Mouse (Mus musculus): ENCODE results near the gene Tmpo.
"Not testable (repeated sequence)": the region's sequence is repeated elsewhere in the genome, so short reads cannot be mapped to it uniquely, and the experiment has no call there.

Gene Tmpo

DNA sequence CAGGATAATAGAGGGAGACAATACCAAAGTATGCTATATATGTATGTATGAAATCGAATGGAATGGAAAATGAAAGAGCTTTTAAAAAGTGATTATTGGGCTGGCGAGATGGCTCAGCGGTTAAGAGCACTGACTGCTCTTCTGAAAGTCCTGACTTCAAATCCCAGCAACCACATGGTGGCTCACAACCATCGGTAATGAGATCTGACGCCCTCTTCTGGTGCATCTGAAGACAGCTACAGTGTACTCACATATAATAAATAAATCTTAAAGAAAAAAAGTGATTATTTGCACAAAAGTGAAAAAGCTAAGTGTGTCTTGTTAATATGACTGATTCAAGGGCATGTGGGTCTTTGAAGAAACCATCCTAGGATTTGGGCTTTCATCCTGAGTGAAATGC lies 3.8 kb upstream of the Tmpo start:
- not testable (repeated sequence) for DNase-seq (ENCODE audit: low spot score)

DNA sequence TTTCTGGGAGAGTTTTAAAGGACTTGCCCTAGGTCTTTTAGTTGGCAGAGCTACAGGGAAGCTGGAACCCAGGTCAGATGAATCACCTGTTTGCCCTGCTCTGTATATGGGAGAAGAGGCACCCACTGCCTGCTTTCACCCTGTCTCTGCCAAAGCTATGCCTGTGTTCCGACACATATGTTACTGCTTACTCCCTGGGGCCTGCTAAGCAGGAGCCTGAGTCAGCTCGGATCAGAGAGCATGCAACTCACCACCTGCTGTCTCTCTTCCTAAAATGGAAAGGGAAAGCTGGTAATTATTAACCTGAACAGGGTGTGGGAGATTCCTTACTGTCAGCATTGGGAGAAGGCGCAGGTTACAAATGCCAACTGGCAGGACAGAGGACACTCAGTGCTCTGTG lies 2.2 kb upstream of the Tmpo start:
- DNase-seq (ENCODE audit: low spot score) = no peak

DNA sequence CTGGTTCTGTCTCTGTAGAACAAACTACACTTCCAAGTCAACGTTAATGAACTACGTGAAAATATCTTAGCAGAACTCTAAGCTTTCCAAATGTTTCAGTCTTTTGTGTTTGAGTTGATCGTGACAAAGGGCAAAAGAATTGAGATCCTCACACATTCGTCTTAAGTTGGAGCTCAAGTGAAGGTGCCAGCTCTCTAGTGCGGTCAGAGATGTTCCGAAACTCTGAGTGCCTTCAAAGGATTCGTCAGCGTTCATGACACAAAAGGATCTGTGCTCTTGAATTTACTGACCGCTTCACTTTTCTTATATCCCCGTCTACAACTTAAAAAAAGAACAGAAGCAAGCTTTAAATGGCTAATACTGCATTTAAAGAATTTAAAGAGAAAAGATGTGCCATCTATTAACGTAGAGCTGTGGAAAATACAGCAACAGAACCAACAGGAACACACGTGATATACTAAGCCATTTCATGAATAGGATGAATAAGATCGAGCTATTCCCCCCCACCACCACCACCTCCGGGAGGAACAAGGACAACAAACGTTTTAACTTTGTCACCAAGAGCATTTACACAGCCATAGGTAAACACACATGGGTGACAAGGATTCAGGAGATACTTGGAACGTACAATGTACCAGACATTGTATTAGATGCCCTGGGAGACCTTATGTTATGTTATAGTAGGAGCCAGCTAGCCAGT lies 1.3 kb upstream of the Tmpo start:
- DNase-seq (ENCODE audit: low spot score) = no peak

DNA sequence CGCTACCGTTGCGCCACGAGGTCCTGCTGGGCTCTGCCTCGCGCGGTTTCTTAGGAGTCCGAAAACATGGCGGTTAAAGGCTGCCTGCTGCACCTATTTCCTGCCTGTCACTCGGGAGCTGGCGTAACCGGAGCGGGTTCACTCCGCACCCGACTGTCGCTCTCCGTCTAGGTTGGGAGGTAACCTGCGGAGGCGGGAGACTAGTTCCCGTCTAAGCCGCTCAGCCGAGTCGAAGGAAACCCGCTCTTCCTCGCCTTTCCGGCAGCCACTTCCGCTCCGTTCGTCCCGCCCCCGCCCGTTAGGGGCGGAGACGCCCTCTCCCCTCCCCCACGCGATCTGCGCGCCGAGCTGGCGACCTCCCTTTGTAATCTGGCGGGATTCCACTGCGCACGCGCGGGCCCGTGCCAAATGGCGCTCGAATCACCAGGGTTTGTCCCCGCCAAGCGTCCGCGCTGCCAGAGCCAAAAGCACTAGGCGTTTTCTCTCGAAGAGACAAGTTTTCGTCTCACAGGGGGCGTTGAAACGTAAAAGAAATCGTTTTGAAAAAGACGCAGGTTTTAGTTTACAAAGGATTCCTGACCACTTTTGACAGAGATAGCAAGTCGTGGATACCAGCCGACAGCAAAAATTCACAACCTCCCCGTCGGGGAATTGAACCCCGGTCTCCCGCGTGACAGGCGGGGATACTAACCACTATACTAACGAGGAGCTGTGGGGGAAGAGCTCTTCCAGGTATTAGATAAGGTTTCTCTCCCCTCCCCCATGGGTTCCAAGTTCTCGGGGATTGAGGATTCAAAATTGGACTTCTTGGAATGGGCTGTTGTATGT lies 560 bp upstream of the Tmpo start:
- peak; percentile 97 for DNase-seq (ENCODE audit: low spot score)

DNA sequence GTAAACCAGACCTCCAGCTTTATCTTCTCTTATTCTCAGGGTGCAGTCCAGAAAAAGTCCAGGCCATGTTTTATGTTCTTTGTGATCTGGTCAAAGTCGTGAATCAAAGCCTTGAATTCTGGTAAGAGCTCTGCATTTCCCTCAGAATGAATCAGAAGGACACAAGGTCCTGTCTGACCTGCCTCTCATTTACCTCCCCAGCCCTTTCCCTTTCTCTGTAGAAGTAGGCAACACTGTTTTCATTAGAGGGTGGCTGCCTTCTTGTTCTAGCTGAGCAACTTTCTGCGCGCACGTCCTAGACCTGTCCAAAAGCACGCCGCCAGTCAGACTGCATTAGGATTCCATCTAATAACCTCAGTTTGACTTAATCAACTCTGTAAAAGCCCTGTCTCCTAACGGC lies 814 bp downstream of the Tmpo start:
- no peak for DNase-seq (ENCODE audit: low spot score)

DNA sequence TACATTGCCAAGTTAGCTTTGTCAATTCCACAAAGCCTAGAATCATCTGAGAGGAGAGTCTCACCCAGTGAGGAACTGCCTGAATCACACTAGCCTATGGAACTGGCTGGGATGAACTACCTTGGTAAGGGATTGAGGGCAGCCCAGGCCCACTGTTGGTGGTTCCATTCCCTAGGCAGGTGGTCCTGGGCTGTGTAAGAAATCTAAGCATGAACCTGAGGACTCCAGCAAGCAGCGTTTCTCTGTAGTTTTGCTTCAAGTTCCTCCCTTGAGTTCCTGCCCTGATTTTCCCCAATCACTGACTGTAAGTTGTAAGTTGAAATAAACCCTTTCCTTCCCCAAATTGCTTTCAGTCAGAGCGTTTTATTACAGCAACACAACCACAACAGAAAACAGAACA lies 1.3 kb downstream of the Tmpo start:
- no peak for DNase-seq (ENCODE audit: low spot score)

DNA sequence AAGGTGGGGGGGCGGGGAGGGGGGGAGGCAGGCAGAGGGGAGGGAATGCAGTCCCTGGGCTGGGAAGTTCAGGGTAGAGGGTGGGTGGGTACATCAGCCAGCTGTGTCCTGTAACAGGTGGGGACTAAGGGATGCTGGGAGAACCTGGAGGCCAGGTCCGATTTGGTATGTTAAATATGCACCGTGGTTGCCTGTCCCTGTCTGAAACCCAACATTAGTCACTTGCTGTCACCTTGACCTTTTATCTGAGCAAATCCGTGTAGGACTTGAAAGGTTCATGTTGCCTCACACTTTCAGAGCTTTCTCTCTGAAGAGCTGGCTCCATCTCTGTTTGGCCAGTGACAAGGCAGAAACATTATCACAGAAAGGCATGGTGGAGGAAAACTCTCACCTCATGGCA lies 3.9 kb downstream of the Tmpo start:
- no peak for DNase-seq (ENCODE audit: low spot score)

DNA sequence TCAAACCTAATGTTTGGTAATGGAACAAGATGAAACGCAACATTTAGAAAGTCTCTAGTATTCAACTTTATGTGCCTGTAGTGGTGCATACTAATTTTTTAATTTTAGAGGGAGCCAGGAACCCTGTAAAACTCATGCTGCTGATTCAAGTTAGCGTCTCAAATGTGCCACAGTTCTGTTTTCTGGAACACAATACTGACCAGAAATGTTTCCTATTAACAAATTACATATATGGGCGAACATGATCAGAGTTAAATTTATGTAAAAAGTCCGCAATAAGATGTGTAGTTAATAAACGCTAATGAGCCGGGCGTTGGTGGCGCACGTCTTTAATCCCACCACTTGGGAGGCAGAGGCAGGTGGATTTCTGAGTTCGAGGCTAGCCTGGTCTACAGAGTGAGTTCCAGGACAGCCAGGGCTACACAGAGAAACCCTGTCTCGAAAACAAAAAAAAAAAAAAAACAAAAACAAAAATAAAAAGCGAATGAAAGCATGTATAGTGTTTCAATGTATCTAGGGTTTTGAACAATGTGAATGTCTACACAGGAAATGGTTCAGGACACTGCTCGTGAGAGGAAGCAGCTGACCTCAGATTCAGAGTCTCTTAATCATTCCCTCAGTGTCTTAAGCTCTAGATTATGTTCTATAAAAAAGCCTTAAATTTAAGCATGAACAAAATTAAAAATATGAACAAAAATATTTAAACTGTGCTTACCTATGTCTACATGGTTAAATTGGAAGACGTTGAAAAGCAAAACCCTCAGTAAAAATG lies 8.6 kb downstream of the Tmpo start:
- DNase-seq (ENCODE audit: low spot score) = no peak

DNA sequence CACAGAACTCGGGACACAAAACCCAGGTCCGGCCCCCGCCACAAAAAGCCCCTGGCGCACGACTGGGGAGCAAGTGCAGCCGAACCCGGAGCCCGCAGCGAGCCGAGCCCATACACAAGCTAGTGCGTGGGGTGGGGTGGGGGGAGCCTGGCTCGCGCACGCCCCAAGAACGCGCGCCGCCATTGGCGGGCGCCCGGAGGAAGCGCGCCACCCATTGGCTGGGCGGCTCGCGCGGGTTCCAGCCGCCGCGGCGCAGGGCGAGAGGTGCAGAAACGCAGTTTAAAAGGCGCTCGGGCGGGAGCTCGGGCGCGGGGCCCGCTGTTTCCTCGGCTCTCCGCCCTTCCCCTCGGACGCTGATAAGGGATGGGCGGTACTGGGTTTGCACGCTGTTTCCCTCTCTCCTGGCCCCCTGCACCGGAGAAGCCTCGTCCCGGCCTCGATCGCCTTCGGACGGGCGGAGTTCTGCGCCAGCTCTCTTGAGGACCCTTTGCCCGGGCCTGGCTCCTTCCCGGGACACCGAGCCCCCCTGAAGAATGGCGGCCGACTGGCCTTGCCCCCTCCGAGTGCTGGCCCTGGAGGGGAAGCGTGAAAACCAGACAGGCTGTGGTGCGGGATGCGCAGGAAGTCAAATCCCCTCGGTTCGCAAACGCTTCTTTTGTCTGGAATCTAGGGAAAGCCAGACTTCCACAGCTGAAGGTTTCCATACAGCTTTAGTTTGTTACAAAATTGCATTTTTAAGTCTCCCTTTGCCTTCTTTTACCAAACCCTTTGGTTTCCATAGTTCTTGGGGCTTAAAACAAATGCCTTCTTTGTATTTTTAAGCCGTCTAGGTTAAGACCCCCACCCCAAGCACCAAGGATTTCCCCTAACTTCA lies 9.4 kb downstream of the Tmpo start:
- DNase-seq (ENCODE audit: low spot score) = peak; percentile 91

DNA sequence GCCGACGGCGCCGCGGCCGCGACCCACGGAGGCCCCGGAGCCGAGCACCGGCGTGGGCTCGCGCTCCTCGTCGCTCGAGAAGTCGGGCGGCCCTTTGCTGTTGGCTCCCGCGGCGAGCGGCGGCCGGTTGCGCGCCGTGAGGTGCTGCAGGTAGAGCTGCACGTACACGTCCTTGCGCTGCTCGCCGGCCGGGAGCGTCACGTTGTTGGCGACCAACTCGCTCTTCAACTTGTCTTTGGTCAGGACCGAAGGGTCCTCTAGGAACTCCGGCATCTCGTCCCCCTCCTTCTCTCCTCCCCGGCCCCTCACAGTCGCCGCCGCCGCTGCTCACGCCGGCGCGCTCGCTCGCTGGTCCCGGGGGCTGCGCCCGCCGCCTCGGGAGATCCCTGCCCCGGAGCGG lies 10.1 kb downstream of the Tmpo start:
- DNase-seq (ENCODE audit: low spot score) = peak; percentile 76

DNA sequence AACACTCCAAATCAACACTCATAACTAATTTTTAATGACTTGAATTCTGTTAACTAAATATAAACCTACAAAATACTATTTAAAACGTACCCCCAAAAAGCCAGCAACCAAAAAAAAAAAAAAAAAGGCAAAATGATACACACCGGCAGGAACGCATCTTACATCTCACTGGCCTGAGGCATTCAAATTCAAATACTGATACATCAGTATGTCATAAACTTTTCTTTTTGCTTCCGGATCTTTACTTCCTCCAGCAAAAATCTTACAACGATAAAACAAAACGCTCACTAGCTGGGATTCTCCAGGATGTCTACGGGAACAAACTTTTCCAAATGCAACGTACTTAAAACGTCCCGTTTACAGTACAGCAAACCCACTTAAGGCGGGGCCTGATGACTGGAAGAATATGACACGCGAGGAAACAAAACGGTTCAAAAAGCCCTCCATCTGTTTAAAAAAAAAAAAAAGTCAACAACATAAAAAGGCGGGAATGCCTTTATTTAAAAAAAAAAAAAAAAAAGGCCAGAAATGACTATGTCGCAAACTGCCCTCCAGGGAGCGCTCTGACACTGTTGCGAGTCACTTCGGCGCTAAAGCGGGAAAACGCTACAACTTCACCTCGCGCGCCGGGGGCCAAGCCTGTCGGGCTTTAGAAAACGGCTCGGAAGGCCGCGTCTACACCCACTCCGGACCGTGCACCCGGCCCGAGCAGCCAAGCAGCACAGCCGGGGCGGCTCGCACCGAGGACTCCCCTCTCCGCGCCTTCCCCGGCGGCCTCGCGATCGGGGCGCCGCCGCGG lies 10.8 kb downstream of the Tmpo start:
- peak; percentile 88 for DNase-seq (ENCODE audit: low spot score)

DNA sequence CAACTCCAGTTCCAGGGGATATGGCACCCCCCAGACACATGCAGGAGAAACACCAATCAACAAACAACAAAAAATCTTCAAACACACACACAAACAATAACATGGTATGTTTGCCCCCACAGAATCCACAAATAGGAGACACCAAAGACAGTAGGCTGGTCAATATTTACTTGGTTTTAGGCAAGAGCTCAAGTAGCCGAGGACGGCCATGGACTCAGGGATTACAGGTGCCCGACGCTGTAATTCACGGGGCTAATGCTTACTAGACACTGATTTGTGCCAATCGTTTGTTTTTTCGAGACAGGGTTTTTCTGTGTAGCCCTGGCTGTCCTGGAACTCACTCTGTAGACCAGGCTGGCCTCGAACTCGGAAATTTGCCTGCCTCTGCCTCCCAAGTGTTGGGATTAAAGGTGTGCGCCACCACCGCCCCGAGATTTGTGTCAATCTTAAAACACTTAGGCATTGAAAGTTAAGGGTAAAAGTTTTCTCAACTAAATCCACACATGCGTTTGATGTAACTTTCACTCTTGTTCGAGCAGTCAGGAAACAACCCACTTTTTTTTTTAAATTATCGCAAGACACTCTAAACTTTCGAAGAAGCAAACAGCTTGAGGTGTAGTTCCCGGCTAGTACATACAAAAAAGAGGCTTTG lies 11.6 kb downstream of the Tmpo start:
- DNase-seq (ENCODE audit: low spot score) = no peak

DNA sequence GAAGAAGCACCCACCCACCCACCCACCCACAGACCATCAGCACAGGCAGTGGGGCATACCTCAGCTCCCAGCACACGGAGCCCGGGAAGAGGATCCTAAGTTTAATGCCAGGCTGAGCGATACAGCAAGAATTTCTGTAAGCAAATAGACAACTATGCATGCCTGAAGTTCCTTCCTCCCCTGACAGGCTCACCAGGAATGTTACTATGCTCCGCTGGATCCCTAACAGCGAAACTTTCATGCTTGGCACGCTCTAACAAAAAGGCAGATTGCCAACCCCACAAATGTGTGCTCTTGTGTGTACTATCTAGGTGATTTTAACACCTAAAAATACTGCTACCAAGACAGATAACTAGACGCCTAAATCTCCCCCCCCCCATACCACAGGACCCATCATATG lies 13.8 kb downstream of the Tmpo start:
- DNase-seq (ENCODE audit: low spot score) = no peak

DNA sequence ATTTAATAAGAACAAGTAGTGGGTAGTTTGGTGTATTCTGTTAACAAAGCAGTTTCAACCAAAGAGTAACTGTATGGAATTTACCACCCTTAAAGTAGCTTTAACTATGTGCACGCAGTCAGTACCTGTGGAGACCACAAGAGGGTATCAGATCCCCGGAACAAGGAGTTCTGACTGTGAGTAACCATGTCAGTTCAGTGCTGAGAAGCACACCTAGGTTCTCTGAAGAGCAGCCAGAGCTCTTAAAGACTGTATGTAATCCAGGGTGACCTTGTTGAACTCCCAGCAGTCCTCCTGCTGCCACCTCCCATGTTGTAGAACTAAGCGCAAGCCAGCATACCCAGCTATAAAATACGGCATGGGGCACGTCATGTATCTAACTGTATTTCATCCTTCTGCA lies 14.2 kb downstream of the Tmpo start:
- DNase-seq (ENCODE audit: low spot score) = no peak

DNA sequence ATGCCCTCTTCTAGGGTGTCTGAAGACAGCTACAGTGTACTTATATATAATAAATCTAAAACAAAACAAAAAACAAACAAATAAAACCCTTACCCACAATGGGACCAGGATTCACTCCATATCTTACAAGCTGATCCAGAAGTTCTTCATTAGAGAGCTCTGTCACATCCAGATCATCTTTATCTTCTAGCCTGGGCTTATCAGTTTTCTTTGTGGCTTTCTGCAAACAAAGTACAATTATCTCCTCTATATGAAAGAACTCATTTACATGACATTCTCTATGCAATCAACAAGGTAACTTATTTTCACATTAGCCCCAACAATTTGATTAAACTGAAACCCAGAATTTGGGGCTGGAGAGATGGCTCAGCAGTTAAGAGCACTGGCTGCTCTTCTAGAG lies 15.3 kb downstream of the Tmpo start:
- DNase-seq (ENCODE audit: low spot score) = no peak

DNA sequence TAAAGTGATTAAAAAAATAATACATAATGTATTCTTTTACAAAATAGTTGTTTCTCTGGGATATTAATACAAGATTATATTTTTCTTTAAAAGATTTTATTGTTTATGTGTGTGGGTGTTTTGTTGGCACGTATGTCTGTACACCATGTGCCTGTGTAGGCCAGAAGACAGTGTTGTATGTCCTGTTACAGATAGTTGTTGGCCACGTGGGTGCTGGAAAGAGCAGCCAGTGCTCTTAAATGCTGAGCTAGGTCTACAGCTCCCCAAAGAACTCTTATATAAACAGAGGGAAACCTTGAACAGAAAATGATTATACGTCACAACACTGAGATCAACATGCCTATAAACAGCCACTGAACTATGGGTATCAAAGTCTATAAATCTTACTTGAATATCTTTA lies 16.6 kb downstream of the Tmpo start:
- peak; percentile 62 for DNase-seq (ENCODE audit: low spot score)

DNA sequence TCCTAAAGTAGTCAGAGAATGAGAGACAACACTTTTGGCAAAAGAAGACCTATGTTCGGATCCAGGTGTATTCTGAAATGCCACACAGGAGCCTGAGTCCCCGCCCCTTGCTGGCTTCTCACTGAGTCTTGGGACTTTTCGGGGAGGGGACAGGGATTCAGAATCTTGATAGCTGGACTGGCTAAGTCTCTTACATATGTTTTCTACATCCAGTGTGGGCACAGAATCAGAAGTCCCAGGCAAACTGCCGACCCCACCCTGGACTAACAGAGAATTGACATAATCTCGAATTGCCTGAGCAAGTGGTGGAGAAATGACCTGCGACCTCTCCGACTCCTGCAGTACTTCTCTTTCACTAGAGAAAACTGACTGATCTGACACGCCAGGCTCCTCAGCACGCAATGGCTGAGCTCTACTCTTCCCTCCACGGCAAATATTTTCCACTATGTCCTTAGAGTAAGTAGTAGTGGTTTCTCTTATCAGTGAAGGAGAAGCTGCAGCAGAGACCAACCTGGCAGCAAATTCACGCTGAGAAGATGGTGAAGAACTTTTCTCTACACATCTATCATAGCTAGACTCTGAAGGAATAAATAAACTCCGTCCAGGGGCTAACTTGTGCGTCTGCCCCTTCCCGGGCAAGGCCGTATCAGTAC lies 18.5 kb downstream of the Tmpo start:
- DNase-seq (ENCODE audit: low spot score) = no peak

DNA sequence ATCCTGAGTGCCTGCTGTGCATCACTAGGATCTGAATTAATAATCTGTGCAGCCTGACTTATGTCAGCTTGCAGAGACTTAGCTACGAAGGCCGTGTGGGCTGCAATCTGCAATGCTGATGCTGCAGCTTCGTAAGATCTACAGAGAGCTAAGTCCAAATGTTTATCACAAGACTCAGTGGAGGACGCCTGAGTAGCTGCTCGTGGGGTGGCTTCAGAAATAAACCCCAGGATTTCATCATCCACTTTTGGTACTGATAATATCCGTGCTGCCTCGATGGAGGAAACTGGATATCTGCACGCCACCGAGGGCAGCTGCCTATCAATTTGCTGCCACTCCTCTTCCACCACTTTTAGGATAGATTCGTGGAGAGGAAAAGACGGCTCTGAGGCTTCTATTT lies 19.0 kb downstream of the Tmpo start:
- no peak for DNase-seq (ENCODE audit: low spot score)

DNA sequence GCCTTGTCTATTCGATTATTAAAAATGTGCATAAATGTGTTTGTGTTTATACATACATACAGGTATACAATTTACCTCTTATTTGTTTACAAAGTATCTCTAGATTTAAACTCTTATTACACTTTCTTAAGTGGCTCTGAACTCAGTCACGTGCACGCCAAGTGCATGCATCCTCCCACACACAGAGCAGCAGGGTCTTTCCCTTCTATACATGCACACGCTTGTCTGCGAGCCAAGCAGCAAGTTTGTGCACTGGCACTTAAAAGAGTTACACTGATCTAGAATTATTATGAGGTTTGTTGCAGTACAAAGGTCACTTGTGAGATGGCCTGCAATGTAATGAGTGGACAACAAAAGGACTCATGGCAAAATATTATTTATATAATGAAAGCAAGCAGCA lies 20.1 kb downstream of the Tmpo start:
- DNase-seq (ENCODE audit: low spot score) = no peak

DNA sequence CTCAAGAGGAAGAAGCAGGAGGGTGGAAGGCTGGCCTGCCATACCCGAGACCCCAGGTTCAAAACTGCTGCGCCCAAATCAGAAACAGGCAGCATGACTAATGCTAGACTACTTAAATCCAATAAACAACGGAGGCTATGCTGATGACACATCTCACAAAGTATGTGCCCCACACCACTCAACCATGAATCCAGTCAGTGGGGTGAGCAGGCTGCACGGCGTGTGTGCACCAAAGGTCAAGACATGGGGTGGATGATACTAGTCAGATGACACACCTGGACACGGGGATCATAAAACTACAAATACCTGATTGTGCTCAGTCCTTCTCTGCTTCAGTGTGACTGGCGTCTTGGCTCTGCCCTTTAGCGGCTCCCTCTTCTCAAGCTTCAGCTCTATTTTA lies 22.7 kb downstream of the Tmpo start:
- DNase-seq (ENCODE audit: low spot score) = no peak
